Mouse (Mus musculus): Measurements from ENCODE around the gene Vasp.

The Vasp gene

GRCm38 (mm10) chr7:19271238-19272172, at the start of gene Vasp:
Gene Vasp (minus strand): TSS chr7:19271817.
- peak; percentile 70 to 75 for DNase-seq (ENCODE audit: low spot score in 2 of 2)

- DNase-seq (ENCODE audit: low spot score in 2 of 2), result no peak
Observed at GRCm38 (mm10) chr7:19320637-19321036, 49.0 kb upstream of the Vasp start.

GRCm38 (mm10) chr7:19319906-19320305, 48.3 kb upstream of the Vasp start:
- peak; percentile 69 to 85 for DNase-seq (ENCODE audit: low spot score in 2 of 2)

- DNase-seq (ENCODE audit: low spot score in 2 of 2), result no peak
Observed at GRCm38 (mm10) chr7:19319458-19319857, 47.8 kb upstream of the Vasp start.

- no peak for DNase-seq (ENCODE audit: low spot score in 2 of 2)
Observed at GRCm38 (mm10) chr7:19318676-19319075, 47.1 kb upstream of the Vasp start.

- no peak for DNase-seq (ENCODE audit: low spot score in 2 of 2)
Observed at GRCm38 (mm10) chr7:19318201-19318600, 46.6 kb upstream of the Vasp start.

GRCm38 (mm10) chr7:19316451-19317161, 45.0 kb upstream of the Vasp start:
- no peak for DNase-seq (ENCODE audit: low spot score in 2 of 2)

- no peak for DNase-seq (ENCODE audit: low spot score in 2 of 2)
Observed at GRCm38 (mm10) chr7:19314033-19314432, 42.4 kb upstream of the Vasp start.

- DNase-seq (ENCODE audit: low spot score in 2 of 2), result no peak
Observed at GRCm38 (mm10) chr7:19311991-19312390, 40.4 kb upstream of the Vasp start.

GRCm38 (mm10) chr7:19309884-19310641, 38.4 kb upstream of the Vasp start, which contains the start of gene Fosb:
Gene Fosb (minus strand): TSS chr7:19310051.
- peak; percentile 83 to 90 for DNase-seq (ENCODE audit: low spot score in 2 of 2)

GRCm38 (mm10) chr7:19309278-19309883, 37.8 kb upstream of the Vasp start:
- DNase-seq (ENCODE audit: low spot score in 2 of 2), result no peak

- DNase-seq (ENCODE audit: low spot score in 2 of 2), result peak; percentile 86 to 90
Observed at GRCm38 (mm10) chr7:19308454-19309277, 37.0 kb upstream of the Vasp start.

- DNase-seq (ENCODE audit: low spot score in 2 of 2), result peak in 1 of 2 experiments; percentile 37
Observed at GRCm38 (mm10) chr7:19307739-19308453, 36.3 kb upstream of the Vasp start.

- no peak for DNase-seq (ENCODE audit: low spot score in 2 of 2)
Observed at GRCm38 (mm10) chr7:19306819-19307738, 35.5 kb upstream of the Vasp start.

GRCm38 (mm10) chr7:19305796-19306765, 34.5 kb upstream of the Vasp start:
- DNase-seq (ENCODE audit: low spot score in 2 of 2), result no peak

GRCm38 (mm10) chr7:19305413-19305735, 33.8 kb upstream of the Vasp start:
- no peak for DNase-seq (ENCODE audit: low spot score in 2 of 2)

GRCm38 (mm10) chr7:19304501-19305412, 33.1 kb upstream of the Vasp start:
- no peak for DNase-seq (ENCODE audit: low spot score in 2 of 2)

Data from spleen, postnatal 14 days (tissue).